Mouse (Mus musculus): ENCODE data around the gene Ghrh. TPM values are rescaled to one million over a fixed set of nuclear protein-coding genes. Genes with fewer than 3 reads are reported as not detected.

Gene Ghrh
- total and polyA plus RNA-seq, 3 experiments: not detected

DNA sequence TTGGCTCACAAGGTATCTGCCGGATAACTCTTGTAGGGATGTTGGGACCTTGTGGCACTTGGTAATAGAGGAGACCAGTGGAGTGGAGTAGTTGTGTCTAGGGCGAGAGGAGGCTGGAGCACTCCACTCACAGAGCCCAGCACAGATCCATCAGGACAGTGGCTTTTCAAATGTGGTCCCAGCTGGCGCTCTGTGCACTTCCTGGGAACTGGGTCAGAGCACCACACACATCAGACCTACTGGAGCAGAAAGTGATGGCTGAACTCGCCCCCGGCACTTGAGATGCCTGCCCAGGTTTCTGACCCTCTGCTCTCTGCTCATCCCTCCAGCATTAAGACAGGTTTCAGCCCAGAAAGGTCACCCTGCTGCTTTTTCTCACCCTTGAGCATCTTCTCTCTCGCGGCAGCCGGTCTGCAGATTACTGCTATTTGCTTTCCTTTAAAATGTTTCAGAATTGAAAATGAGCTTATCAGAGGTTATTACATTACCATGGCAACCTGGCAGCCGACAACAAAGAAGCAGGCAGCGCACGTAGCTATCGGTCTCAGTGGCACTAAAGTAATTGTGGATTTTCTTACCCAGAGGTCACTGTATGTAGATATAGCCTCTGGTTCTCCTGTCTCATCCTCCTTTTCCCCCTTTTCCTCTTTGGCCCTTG lies 1.9 kb upstream of the Ghrh start:
- TF ChIP-seq NELFE (IDR thresholded peaks at IDR 0.05; ENCODE audit: low read depth, low read length) (no peak), KAT2A (conservative IDR thresholded peaks at IDR 0.05; ENCODE audit: low read depth, low read length) (no peak), SIN3A (IDR thresholded peaks at IDR 0.05; ENCODE audit: low read length) (no peak), ZC3H11A (IDR thresholded peaks at IDR 0.05; ENCODE audit: low read depth, low read length) (no peak), EP300 (IDR thresholded peaks at IDR 0.05; ENCODE audit: low read depth in 1 of 2, low read length in 2 of 2) (no peak), USF2 (IDR thresholded peaks at IDR 0.05; ENCODE audit: borderline replicate concordance in 1 of 2, insufficient read depth in 1 of 2, low read depth in 1 of 2, low read length in 2 of 2) (no peak), ZNF384 (IDR thresholded peaks at IDR 0.05; ENCODE audit: low read depth, low read length) (no peak), MEF2A (IDR thresholded peaks at IDR 0.05; ENCODE audit: extremely low read depth, insufficient replicate concordance, low read depth, low read length, poor library complexity, severe bottlenecking) (no peak), ZMIZ1 (IDR thresholded peaks at IDR 0.05; ENCODE audit: low read depth, low read length) (no peak), MAFK (IDR thresholded peaks at IDR 0.05; ENCODE audit: borderline replicate concordance, low read depth, low read length) (no peak), TCF12 (IDR thresholded peaks at IDR 0.05; ENCODE audit: low read depth, low read length) (no peak), MXI1 (IDR thresholded peaks at IDR 0.05; ENCODE audit: low read depth, low read length) (no peak), CHD2 (IDR thresholded peaks at IDR 0.05; ENCODE audit: low read length) (no peak), ELF1 (IDR thresholded peaks at IDR 0.05; ENCODE audit: low read depth, low read length) (no peak), TAL1 (IDR thresholded peaks at IDR 0.05; ENCODE audit: low read length) (no peak), RCOR1 (IDR thresholded peaks at IDR 0.05; ENCODE audit: low read depth, low read length) (no peak), E2F4 (IDR thresholded peaks at IDR 0.05; ENCODE audit: borderline replicate concordance, low read depth, low read length) (no peak), BHLHE40 (IDR thresholded peaks at IDR 0.05; ENCODE audit: borderline replicate concordance, low read depth, low read length) (no peak), CTCF (IDR thresholded peaks at IDR 0.05 in 2 of 3, conservative IDR thresholded peaks at IDR 0.05 in 1 of 3; ENCODE audit: control insufficient read depth in 1 of 3, insufficient read depth in 1 of 3, low read depth in 2 of 3, low read length in 3 of 3, poor library complexity in 1 of 3, severe bottlenecking in 1 of 3) (no peak)
- Histone ChIP-seq H3K79me2 (ENCODE audit: control insufficient read depth, insufficient read depth, low read length, poor library complexity) (no peaks in the 10 kb centered on the region), H3K9ac (ENCODE audit: control insufficient read depth, low read depth, low read length, poor library complexity, severe bottlenecking) (no peak overlapping the region), H3K4me3 (ENCODE audit: control insufficient read depth in 1 of 2, insufficient read depth in 1 of 2, low read depth in 2 of 2, low read length in 2 of 2) (no peak overlapping the region), H3K27me3 (ENCODE audit: control insufficient read depth in 1 of 2, insufficient read depth in 2 of 2, low read length in 2 of 2) (peaks cover 6 to 22% of the 10 kb centered on the region in 2 experiments), H3K9me3 (replicated peaks; ENCODE audit: insufficient read depth, low read length) (no peaks in the 10 kb centered on the region), H3K27ac (ENCODE audit: control insufficient read depth, low read depth, low read length) (no peak overlapping the region), H3K36me3 (ENCODE audit: control insufficient read depth in 1 of 2, insufficient read depth in 2 of 2, low read length in 2 of 2) (no peaks in the 10 kb centered on the region), H3K4me1 (ENCODE audit: control insufficient read depth in 1 of 2, insufficient read depth in 2 of 2, low read length in 2 of 2) (no peaks in the 10 kb centered on the region)
- DNase-seq (ENCODE audit: low read depth, low spot score): no peak

GRCm38 (mm10) chr2:157343337-157343736 lies 4.0 kb downstream of the Ghrh start:
- H3K27ac ChIP-seq (ENCODE audit: control insufficient read depth, low read depth, low read length): no peak overlapping the region
- peaks cover 5 to 8% of the 10 kb centered on the region in 2 experiments; a peak in 3 of 4 replicates for H3K27me3 ChIP-seq (ENCODE audit: control insufficient read depth in 1 of 2, insufficient read depth in 2 of 2, low read length in 2 of 2)
- no peak for DNase-seq (ENCODE audit: low read depth, low spot score)
- no peaks in the 10 kb centered on the region for H3K4me1 ChIP-seq (ENCODE audit: control insufficient read depth in 1 of 2, insufficient read depth in 2 of 2, low read length in 2 of 2)
- no peak overlapping the region for H3K9ac ChIP-seq (ENCODE audit: control insufficient read depth, low read depth, low read length, poor library complexity, severe bottlenecking)
- no peaks in the 10 kb centered on the region for H3K36me3 ChIP-seq (ENCODE audit: control insufficient read depth in 1 of 2, insufficient read depth in 2 of 2, low read length in 2 of 2)
- no peaks in the 10 kb centered on the region for H3K79me2 ChIP-seq (ENCODE audit: control insufficient read depth, insufficient read depth, low read length, poor library complexity)
- H3K9me3 ChIP-seq (replicated peaks; ENCODE audit: insufficient read depth, low read length): no peaks in the 10 kb centered on the region
- no peak for TF ChIP-seq CHD1 (IDR thresholded peaks at IDR 0.05; ENCODE audit: low read depth, low read length)
- TF ChIP-seq BHLHE40 (IDR thresholded peaks at IDR 0.05; ENCODE audit: borderline replicate concordance, low read depth, low read length): no peak
- no peak for TF ChIP-seq MAZ (IDR thresholded peaks at IDR 0.05; ENCODE audit: low read depth, low read length)
- TF ChIP-seq MAX (IDR thresholded peaks at IDR 0.05; ENCODE audit: low read length): no peak
- TF ChIP-seq EP300 (IDR thresholded peaks at IDR 0.05; ENCODE audit: low read depth in 1 of 2, low read length in 2 of 2): no peak
- no peak for TF ChIP-seq RCOR1 (IDR thresholded peaks at IDR 0.05; ENCODE audit: low read depth, low read length)
- TF ChIP-seq NRF1 (IDR thresholded peaks at IDR 0.05; ENCODE audit: insufficient read depth, low read depth, low read length, poor library complexity, severe bottlenecking): no peak
- no peak overlapping the region for H3K4me3 ChIP-seq (ENCODE audit: control insufficient read depth in 1 of 2, insufficient read depth in 1 of 2, low read depth in 2 of 2, low read length in 2 of 2)
